ENCODE assay signal across 8 mouse cellular contexts in the genomic region with DNA sequence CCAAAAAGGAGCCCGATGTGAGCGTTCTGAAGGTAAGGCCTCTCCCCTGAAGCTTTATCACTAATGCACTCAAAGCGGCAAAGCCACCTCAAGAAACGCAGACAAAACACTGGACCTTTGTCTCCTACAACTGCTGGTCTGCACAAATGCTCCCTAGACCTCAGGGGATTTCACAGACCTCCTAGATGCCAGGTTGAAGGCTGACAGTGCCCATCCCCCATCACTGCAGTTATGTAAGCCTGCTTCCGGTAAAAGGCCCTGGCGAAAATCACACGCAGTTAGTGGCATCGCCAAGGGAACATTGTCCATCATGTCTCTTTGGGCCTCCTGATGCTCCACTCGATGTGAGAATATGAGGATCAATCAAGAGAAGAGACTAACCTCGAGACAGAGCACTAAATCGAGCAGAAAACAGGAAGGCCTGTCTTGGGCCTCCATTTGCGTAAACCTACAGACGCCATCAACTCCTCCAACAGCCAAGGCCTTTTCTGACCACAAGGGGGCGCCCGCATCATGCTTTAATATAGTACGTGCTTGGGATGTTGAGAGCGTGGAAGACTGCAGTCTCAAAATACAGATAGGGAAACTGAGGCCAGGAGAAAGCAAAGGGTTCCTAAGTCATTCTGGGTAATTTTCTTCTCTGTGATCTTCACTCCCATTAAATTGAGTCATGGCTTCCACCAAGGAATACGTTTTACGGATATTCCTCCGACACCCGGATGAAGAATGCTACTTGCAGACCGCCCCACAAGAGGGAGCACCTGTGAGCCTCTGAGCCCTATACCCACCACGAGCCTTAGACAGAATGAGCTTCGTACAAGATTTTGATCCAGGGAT.
DNase-seq lines count a peak whose midpoint lies in the region; ATAC-seq and TF ChIP-seq lines count a peak whose summit lies in the region.

No protein-coding gene starts in this region.

- DNase-seq in adipocyte (ENCODE audit: low spot score) = peak; percentile 87
- DNase-seq in gastrocnemius, postnatal 10 days = peak; percentile 84
- DNase-seq in hindlimb bud, embryonic 11.5 days (ENCODE audit: extremely low spot score, low read depth, low spot score) = peak; percentile 73
- DNase-seq in left cerebral cortex, adult 2 months (ENCODE audit: extremely low spot score in 1 of 2, low spot score in 2 of 2) = peak; percentile 87 to 89
- DNase-seq in right cerebral cortex, adult 18-20 months = peak; percentile 90
- peak; percentile 77 for DNase-seq in urinary bladder, adult 2 months (ENCODE audit: low spot score)

- H3K4me1 ChIP-seq in cortical plate, adult 2 months (ENCODE audit: control insufficient read depth, insufficient read depth, low read length) = no peaks in the 10 kb centered on the region

- intact Hi-C loops in left cerebral cortex, adult 2 months (cut with DNase I) = loop anchor here (1.0 to 5.0 kb wide), 3 partner anchors 82 to 250 kb away; partner anchors contain the start of gene Rasgrf1

- no peak for TF ChIP-seq POLR2A in cortical plate, adult 2 months (IDR thresholded peaks at IDR 0.05; ENCODE audit: extremely low read depth, insufficient read depth, low read length)

- ATAC-seq in megakaryocyte, adult 5-6 weeks (ENCODE audit: poor library complexity, severe bottlenecking) = peak; percentile 91

- peak; percentile 52 for TF ChIP-seq CTCF in cortical plate, adult 2 months (IDR thresholded peaks at IDR 0.05; ENCODE audit: extremely low read depth, insufficient read depth, low read length)
- peak; percentile 89 for TF ChIP-seq CTCF in left cerebral cortex, adult 2 months (IDR thresholded peaks at IDR 0.05)

- no peak overlapping the region for H3K4me3 ChIP-seq in cortical plate, adult 2 months (ENCODE audit: insufficient read depth, low read length)
- peak overlapping the region; percentile 35 for H3K4me3 ChIP-seq in left cerebral cortex, adult 2 months

- no peak overlapping the region for H3K27ac ChIP-seq in cortical plate, adult 2 months (ENCODE audit: insufficient read depth, low read length)
- peak overlapping the region; percentile 1; the same call in 1 of the 2 replicates for H3K27ac ChIP-seq in left cerebral cortex, adult 2 months
